Mouse (Mus musculus): ENCODE results near the gene Gm21317. TPM values are rescaled to one million over a fixed set of nuclear protein-coding genes. Genes with fewer than 3 reads are reported as not detected.
"Not testable (repeated sequence)": the region's sequence is repeated elsewhere in the genome, so short reads cannot be mapped to it uniquely, and the experiment has no call there.

Gene Gm21317
- polyA plus RNA-seq (2014; fragmentation: Nextera tagmentation; extraction: Ambion mirVana): not detected in 2 replicates

DNA sequence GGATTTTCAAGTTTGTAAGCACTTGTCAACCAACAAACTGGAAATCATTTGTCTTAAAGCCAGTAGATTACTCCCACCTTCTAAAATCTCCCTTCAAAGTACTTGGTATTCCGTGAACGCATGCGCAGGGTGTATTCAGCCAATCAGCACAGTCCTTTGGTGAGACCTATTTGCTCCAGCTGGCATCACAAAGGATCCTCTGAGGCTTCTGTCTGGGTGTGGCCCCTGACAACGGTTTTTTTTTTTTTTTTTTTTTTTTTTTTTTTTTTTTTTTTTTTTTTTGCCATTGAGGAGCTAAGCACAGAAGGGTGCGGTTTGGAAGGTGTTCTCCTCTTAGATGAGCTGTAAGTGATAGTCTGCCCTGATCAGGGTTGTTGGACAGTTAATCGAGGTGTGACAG is at the start of gene Gm21317:
Gene Gm21317, plus strand, starts transcription at position 301 of the 400 bp plus-strand sequence.
- H3K27ac ChIP-seq (ENCODE audit: low read depth, low read length); ATAC-seq (ENCODE audit: low read depth); H3K27me3 ChIP-seq (ENCODE audit: control insufficient read depth, insufficient read depth, low read length); H3K36me3 ChIP-seq (ENCODE audit: control insufficient read depth, insufficient read depth, low read length); H3K4me3 ChIP-seq (ENCODE audit: low read depth, low read length); H3K9me3 ChIP-seq (ENCODE audit: control insufficient read depth, low read length); H3K4me1 ChIP-seq (ENCODE audit: control insufficient read depth, insufficient read depth, low read length); H3K4me2 ChIP-seq (ENCODE audit: low read depth, low read length); H3K9ac ChIP-seq (replicated peaks; ENCODE audit: low read depth, low read length): not testable (repeated sequence)
- no CpG with 5 or more reads among the region's 6 CpGs for WGBS

Data from neural tube, embryonic 14.5 days (tissue).